ENCODE assay signal across 11 mouse cellular contexts in the genomic region with DNA sequence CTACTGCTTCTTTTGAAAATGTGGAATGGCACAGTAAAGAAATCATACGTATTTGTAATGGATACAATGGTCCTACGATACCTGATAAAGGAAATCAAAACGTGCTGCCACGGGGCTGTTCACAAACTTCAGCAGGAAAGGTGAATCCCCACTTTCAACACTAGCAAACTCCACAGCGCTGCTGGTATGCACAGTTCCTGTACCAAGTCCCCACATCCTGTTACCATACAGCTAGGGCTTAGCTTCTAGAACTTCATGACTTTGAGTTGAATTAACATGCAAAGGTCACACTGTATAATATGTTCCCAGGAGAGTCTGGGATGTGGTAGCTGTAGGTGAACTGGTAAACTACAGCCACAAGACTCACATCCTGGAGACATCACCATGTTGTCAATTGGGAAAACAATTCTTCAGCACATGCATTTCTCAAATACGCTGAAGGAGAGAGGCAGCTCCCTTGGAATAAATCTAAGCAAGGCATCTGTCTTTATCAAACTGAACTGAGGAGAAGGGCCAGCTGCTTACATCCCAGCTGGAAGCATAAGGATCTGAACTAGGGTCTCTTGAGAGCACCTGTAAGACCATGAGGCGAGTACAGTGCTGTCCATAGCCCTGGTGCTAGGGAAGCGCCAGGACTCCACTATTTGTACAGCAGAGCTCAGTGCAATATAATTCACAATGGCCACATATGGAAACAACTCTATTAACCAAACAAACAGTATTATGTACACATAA.
A peak's percentile ranks its signal among the peaks of the same experiment; 100 is the strongest.
DNase-seq lines count a peak whose midpoint lies in the region; ATAC-seq lines count a peak whose summit lies in the region.
"Had no signal": no experiment of that assay in that cellular context is flagged by ENCODE, and none has a peak within 500 bp of the region (broad histone marks: within the 10 kb centered on the region; RNA-seq: fewer than 3 reads in every experiment).

No protein-coding gene starts in this region.

- peaks cover 14% of the 10 kb centered on the region for H3K4me1 ChIP-seq in liver, embryonic 15.5 days (replicated peaks)
- peaks cover 35% of the 10 kb centered on the region for H3K4me1 ChIP-seq in liver, embryonic 12.5 days
- peaks cover 40% of the 10 kb centered on the region for H3K4me1 ChIP-seq in stomach, embryonic 15.5 days

- WGBS in liver, embryonic 15.5 days (ENCODE audit: insufficient replicate concordance), result 54% methylated on average over 8 of the region's 8 CpGs
- 63% methylated on average over 8 of the region's 8 CpGs for WGBS in liver, embryonic 12.5 days (ENCODE audit: insufficient replicate concordance)
- 76% methylated on average over 8 of the region's 8 CpGs for WGBS in stomach, embryonic 15.5 days

- no peaks in the 10 kb centered on the region for H3K27me3 ChIP-seq in liver, embryonic 15.5 days
- H3K27me3 ChIP-seq in liver, embryonic 12.5 days (replicated peaks), result no peaks in the 10 kb centered on the region
- H3K27me3 ChIP-seq in stomach, embryonic 15.5 days (replicated peaks), result no peaks in the 10 kb centered on the region

- H3K27ac ChIP-seq in liver, embryonic 15.5 days (replicated peaks), result peak overlapping the region; percentile 51
- H3K27ac ChIP-seq in liver, embryonic 12.5 days, result no peak overlapping the region
- H3K27ac ChIP-seq in stomach, embryonic 15.5 days, result peak overlapping the region; percentile 36

- H3K9ac ChIP-seq in liver, embryonic 15.5 days, result no peak overlapping the region
- no peak overlapping the region for H3K9ac ChIP-seq in liver, embryonic 12.5 days
- H3K9ac ChIP-seq in stomach, embryonic 15.5 days, result no peak overlapping the region

- ATAC-seq in liver, embryonic 15.5 days (ENCODE audit: insufficient read depth), result no peak
- ATAC-seq in liver, embryonic 12.5 days, result no peak
- ATAC-seq in granulocyte monocyte progenitor cell, adult 5-6 weeks (replicated peaks; ENCODE audit: poor library complexity, severe bottlenecking), result peak; percentile 10; the same call in 1 of the 2 replicates
- no peak for ATAC-seq in stomach, embryonic 15.5 days (ENCODE audit: insufficient read depth, low FRiP score, low read depth)

- no peak overlapping the region for H3K4me2 ChIP-seq in liver, embryonic 15.5 days
- no peak overlapping the region for H3K4me2 ChIP-seq in liver, embryonic 12.5 days
- H3K4me2 ChIP-seq in stomach, embryonic 15.5 days, result 0 out of 2 replicates have a peak overlapping the region, but pooled peaks have one; percentile 25

- H3K9me3 ChIP-seq in liver, embryonic 15.5 days (replicated peaks), result no peaks in the 10 kb centered on the region
- no peaks in the 10 kb centered on the region for H3K9me3 ChIP-seq in liver, embryonic 12.5 days (replicated peaks)
- H3K9me3 ChIP-seq in stomach, embryonic 15.5 days, result no peaks in the 10 kb centered on the region

- no peaks in the 10 kb centered on the region for H3K36me3 ChIP-seq in liver, embryonic 15.5 days (replicated peaks)
- no peaks in the 10 kb centered on the region for H3K36me3 ChIP-seq in liver, embryonic 12.5 days
- 0 out of 2 replicates have a peak, but pooled peaks cover 8% of the 10 kb centered on the region for H3K36me3 ChIP-seq in stomach, embryonic 15.5 days

- no peak overlapping the region for H3K4me3 ChIP-seq in liver, embryonic 15.5 days (replicated peaks)
- H3K4me3 ChIP-seq in liver, embryonic 12.5 days, result no peak overlapping the region
- 0 out of 2 replicates have a peak overlapping the region, but pooled peaks have one; percentile 2 for H3K4me3 ChIP-seq in stomach, embryonic 15.5 days (replicated peaks)

- peak; percentile 82 for DNase-seq in heart, adult 11 months
- no peak for DNase-seq in heart, adult 9 months (ENCODE audit: low spot score in 2 of 2)
- no peak for DNase-seq in gastrocnemius, postnatal 4 days (ENCODE audit: low spot score in 2 of 2)
- no peak for DNase-seq in yolk sac, embryonic 10.5 days (ENCODE audit: low spot score)
- DNase-seq: cerebellum, postnatal 36 days; left cerebral cortex, postnatal 4 days; midbrain, embryonic 14.5 days had no signal
